Mouse (Mus musculus): ENCODE measurements at regions not wholly inside any gene's neighbourhood (a gene's known extent, or its start where the extent isn't known, plus 50 kb on each side); places are given as distances from the start of the nearest gene placed in this dataset.
A peak's percentile ranks its signal among the peaks of the same experiment; 100 is the strongest.

GRCm38 (mm10) chr2:133614672-133615071, 62.7 kb downstream of the Bmp2 start:
- TF ChIP-seq POLR2A (IDR thresholded peaks at IDR 0.05; ENCODE audit: borderline replicate concordance, extremely low read depth, insufficient read depth, insufficient read length, poor library complexity, severe bottlenecking) (no peak), CTCF (IDR thresholded peaks at IDR 0.05; ENCODE audit: borderline replicate concordance, extremely low read depth, insufficient read depth, insufficient read length) (peak; percentile 73; the same call in 1 of the 2 replicates)
- peak; percentile 76 for DNase-seq (ENCODE audit: low read depth)

- DNase-seq (ENCODE audit: low read depth), result peak; percentile 59
- TF ChIP-seq CTCF (IDR thresholded peaks at IDR 0.05; ENCODE audit: borderline replicate concordance, extremely low read depth, insufficient read depth, insufficient read length), result no peak
- no peak for TF ChIP-seq POLR2A (IDR thresholded peaks at IDR 0.05; ENCODE audit: borderline replicate concordance, extremely low read depth, insufficient read depth, insufficient read length, poor library complexity, severe bottlenecking)
Measured at GRCm38 (mm10) chr2:133615299-133615698, 63.3 kb downstream of the Bmp2 start.

- TF ChIP-seq POLR2A (IDR thresholded peaks at IDR 0.05; ENCODE audit: borderline replicate concordance, extremely low read depth, insufficient read depth, insufficient read length, poor library complexity, severe bottlenecking) (no peak), CTCF (IDR thresholded peaks at IDR 0.05; ENCODE audit: borderline replicate concordance, extremely low read depth, insufficient read depth, insufficient read length) (no peak)
- no peak for DNase-seq (ENCODE audit: low read depth)
Measured at GRCm38 (mm10) chr2:133617317-133617835, 65.4 kb downstream of the Bmp2 start.

GRCm38 (mm10) chr2:133622523-133622922, 70.6 kb downstream of the Bmp2 start:
- no peak for TF ChIP-seq CTCF (IDR thresholded peaks at IDR 0.05; ENCODE audit: borderline replicate concordance, extremely low read depth, insufficient read depth, insufficient read length)
- no peak for TF ChIP-seq POLR2A (IDR thresholded peaks at IDR 0.05; ENCODE audit: borderline replicate concordance, extremely low read depth, insufficient read depth, insufficient read length, poor library complexity, severe bottlenecking)

GRCm38 (mm10) chr2:133625542-133625941, 73.6 kb downstream of the Bmp2 start:
- TF ChIP-seq POLR2A (IDR thresholded peaks at IDR 0.05; ENCODE audit: borderline replicate concordance, extremely low read depth, insufficient read depth, insufficient read length, poor library complexity, severe bottlenecking), result no peak
- no peak for TF ChIP-seq CTCF (IDR thresholded peaks at IDR 0.05; ENCODE audit: borderline replicate concordance, extremely low read depth, insufficient read depth, insufficient read length)
- no peak for DNase-seq (ENCODE audit: low read depth)

More at GRCm38 (mm10) chr2:133622523-133622922, 70.6 kb downstream of the Bmp2 start:
- peak; percentile 28 for DNase-seq (ENCODE audit: low read depth)

GRCm38 (mm10) chr2:133628874-133629273, 76.9 kb downstream of the Bmp2 start:
- TF ChIP-seq POLR2A (IDR thresholded peaks at IDR 0.05; ENCODE audit: borderline replicate concordance, extremely low read depth, insufficient read depth, insufficient read length, poor library complexity, severe bottlenecking), result no peak
- no peak for TF ChIP-seq CTCF (IDR thresholded peaks at IDR 0.05; ENCODE audit: borderline replicate concordance, extremely low read depth, insufficient read depth, insufficient read length)
- no peak for DNase-seq (ENCODE audit: low read depth)

- TF ChIP-seq POLR2A (IDR thresholded peaks at IDR 0.05; ENCODE audit: borderline replicate concordance, extremely low read depth, insufficient read depth, insufficient read length, poor library complexity, severe bottlenecking) (no peak), CTCF (IDR thresholded peaks at IDR 0.05; ENCODE audit: borderline replicate concordance, extremely low read depth, insufficient read depth, insufficient read length) (no peak)
- DNase-seq (ENCODE audit: low read depth), result no peak
Measured at GRCm38 (mm10) chr2:133635434-133635833, 83.5 kb downstream of the Bmp2 start.

GRCm38 (mm10) chr2:133649874-133650481, 98.0 kb downstream of the Bmp2 start:
- TF ChIP-seq CTCF (IDR thresholded peaks at IDR 0.05; ENCODE audit: borderline replicate concordance, extremely low read depth, insufficient read depth, insufficient read length) (no peak), POLR2A (IDR thresholded peaks at IDR 0.05; ENCODE audit: borderline replicate concordance, extremely low read depth, insufficient read depth, insufficient read length, poor library complexity, severe bottlenecking) (no peak)
- no peak for DNase-seq (ENCODE audit: low read depth)

GRCm38 (mm10) chr2:133666331-133667054, 114.5 kb downstream of the Bmp2 start:
- TF ChIP-seq CTCF (IDR thresholded peaks at IDR 0.05; ENCODE audit: borderline replicate concordance, extremely low read depth, insufficient read depth, insufficient read length) (no peak), POLR2A (IDR thresholded peaks at IDR 0.05; ENCODE audit: borderline replicate concordance, extremely low read depth, insufficient read depth, insufficient read length, poor library complexity, severe bottlenecking) (no peak)

GRCm38 (mm10) chr2:133667055-133667395, 115.1 kb downstream of the Bmp2 start:
- no peak for DNase-seq (ENCODE audit: low read depth)
- TF ChIP-seq POLR2A (IDR thresholded peaks at IDR 0.05; ENCODE audit: borderline replicate concordance, extremely low read depth, insufficient read depth, insufficient read length, poor library complexity, severe bottlenecking) (no peak), CTCF (IDR thresholded peaks at IDR 0.05; ENCODE audit: borderline replicate concordance, extremely low read depth, insufficient read depth, insufficient read length) (no peak)

More at GRCm38 (mm10) chr2:133666331-133667054, 114.5 kb downstream of the Bmp2 start:
- no peak for DNase-seq (ENCODE audit: low read depth)

- peak; percentile 37 for DNase-seq (ENCODE audit: low read depth)
- TF ChIP-seq CTCF (IDR thresholded peaks at IDR 0.05; ENCODE audit: borderline replicate concordance, extremely low read depth, insufficient read depth, insufficient read length) (no peak), POLR2A (IDR thresholded peaks at IDR 0.05; ENCODE audit: borderline replicate concordance, extremely low read depth, insufficient read depth, insufficient read length, poor library complexity, severe bottlenecking) (no peak)
Measured at GRCm38 (mm10) chr2:133669821-133670220, 117.9 kb downstream of the Bmp2 start.

Measured in brain, embryonic 14.5 days (tissue).